Mouse (Mus musculus) olfactory bulb, adult 2 months (tissue): ENCODE measurements around the gene Gm43191.
"Not testable (repeated sequence)": the region's sequence is repeated elsewhere in the genome, so short reads cannot be mapped to it uniquely, and the experiment has no call there.

Source experiments
- CTCF ChIP-seq: fragments of 200-500 bp; IDR thresholded peaks from 2 replicates; pipeline ENCODE4 v1.5.1; 2012; ENCODE audit warnings: low read depth, mild to moderate bottlenecking, low read length, moderate library complexity; ENCODE audit not compliant: insufficient read depth
- POLR2A ChIP-seq: fragments of 200-500 bp; IDR thresholded peaks from 2 replicates; pipeline ENCODE4 v1.6.1; 2012; ENCODE audit warnings: mild to moderate bottlenecking, low read depth, low read length, moderate library complexity; ENCODE audit not compliant: insufficient read depth

- TF ChIP-seq POLR2A, CTCF: not testable (repeated sequence)
Observed at GRCm38 (mm10) chr3:116654051-116654450, 27.0 kb downstream of the Gm43191 start.
